Mouse (Mus musculus): ENCODE measurements at regions not wholly inside any gene's neighbourhood (a gene's known extent, or its start where the extent isn't known, plus 50 kb on each side); places are given as distances from the start of the nearest gene placed in this dataset.

- DNase-seq = no peak
These were observed 67.1 kb upstream of the Plcl2 start for GRCm38 (mm10) chr17:50442062-50442461.

GRCm38 (mm10) chr17:50442905-50443304 lies 66.3 kb upstream of the Plcl2 start:
- no peak for DNase-seq

- no peak for DNase-seq
These were observed 65.7 kb upstream of the Plcl2 start for GRCm38 (mm10) chr17:50443376-50444022.

- DNase-seq = no peak
These were observed 65.2 kb upstream of the Plcl2 start for GRCm38 (mm10) chr17:50444023-50444389.

- DNase-seq = peak; percentile 20
These were observed 60.5 kb upstream of the Plcl2 start for GRCm38 (mm10) chr17:50448693-50449092.

GRCm38 (mm10) chr17:50451606-50452005 lies 57.6 kb upstream of the Plcl2 start:
- no peak for DNase-seq

GRCm38 (mm10) chr17:50453524-50453923 lies 55.7 kb upstream of the Plcl2 start:
- DNase-seq = no peak

GRCm38 (mm10) chr17:50453956-50454355 lies 55.2 kb upstream of the Plcl2 start:
- DNase-seq = no peak

- no peak for DNase-seq
These were observed 54.3 kb upstream of the Plcl2 start for GRCm38 (mm10) chr17:50454917-50455316.

GRCm38 (mm10) chr17:50455719-50456118 lies 53.5 kb upstream of the Plcl2 start:
- DNase-seq = no peak

- DNase-seq = no peak
These were observed 52.0 kb upstream of the Plcl2 start for GRCm38 (mm10) chr17:50457053-50457697.

- no peak for DNase-seq
These were observed 51.0 kb upstream of the Plcl2 start for GRCm38 (mm10) chr17:50458232-50458631.
